Mouse (Mus musculus) MEL (cell line): ENCODE data around the gene Smap2. TPM values are rescaled to one million over a fixed set of nuclear protein-coding genes. Genes with fewer than 3 reads are reported as not detected.

Experiments used
- DNase-seq: peaks from one replicate; pipeline ENCODE4 v3.0.0; 2011; ENCODE audit warnings: low read depth, low spot score
- H3K27ac ChIP-seq: 2 replicates; pipeline ENCODE4 v1.5.1; 2012; ENCODE audit warnings: low read depth, mild to moderate bottlenecking, control low read depth, low read length, moderate library complexity; ENCODE audit not compliant: control insufficient read depth
- H3K27me3 ChIP-seq, 2 experiments: fragments of 150-350 bp in 1 of 2; sonication (generic) in 1 of 2; 2 replicates each; pipeline ENCODE4 v1.6.1; 2012; ENCODE audit warnings: low read length in 2 of 2, mild to moderate bottlenecking in 2 of 2, improper control_type of control experiment in 1 of 2, moderate library complexity in 1 of 2; ENCODE audit not compliant: insufficient read depth in 2 of 2, control insufficient read depth in 1 of 2
- H3K36me3 ChIP-seq, 2 experiments: 2 replicates each; pipeline ENCODE4 v1.6.1; 2012 to 2014; ENCODE audit warnings: low read length in 2 of 2, improper control_type of control experiment in 1 of 2, inconsistent platforms in 1 of 2, mild to moderate bottlenecking in 1 of 2; ENCODE audit not compliant: insufficient read depth in 2 of 2, control insufficient read depth in 1 of 2
- H3K4me1 ChIP-seq, 2 experiments: fragments of 150-350 bp in 1 of 2; sonication (generic) in 1 of 2; 2 replicates each; pipeline ENCODE4 v1.6.1; 2012; ENCODE audit warnings: low read length in 2 of 2, improper control_type of control experiment in 1 of 2, mild to moderate bottlenecking in 1 of 2; ENCODE audit not compliant: insufficient read depth in 2 of 2, control insufficient read depth in 1 of 2
- H3K4me3 ChIP-seq, 2 experiments: fragments of 150-350 bp in 1 of 2; sonication (generic) in 1 of 2; 2 replicates each; pipeline ENCODE4 v1.5.1; 2012; ENCODE audit warnings: low read depth in 2 of 2, low read length in 2 of 2, mild to moderate bottlenecking in 2 of 2, moderate library complexity in 2 of 2, control low read depth in 1 of 2, improper control_type of control experiment in 1 of 2; ENCODE audit not compliant: control insufficient read depth in 1 of 2, insufficient read depth in 1 of 2
- H3K79me2 ChIP-seq: 2 replicates; pipeline ENCODE4 v1.6.1; 2012; ENCODE audit warnings: mild to moderate bottlenecking, low read length, moderate library complexity; ENCODE audit not compliant: control insufficient read depth, poor library complexity, insufficient read depth
- H3K9ac ChIP-seq: 2 replicates; pipeline ENCODE4 v1.6.1; 2012; ENCODE audit warnings: low read depth, mild to moderate bottlenecking, control low read depth, low read length, moderate library complexity; ENCODE audit not compliant: control insufficient read depth, poor library complexity, severe bottlenecking
- H3K9me3 ChIP-seq: fragments of 150-350 bp; sonication (generic); replicated peaks from 2 replicates; pipeline ENCODE4 v1.6.1; 2012; ENCODE audit warnings: mild to moderate bottlenecking, low read length, improper control_type of control experiment, moderate library complexity; ENCODE audit not compliant: insufficient read depth
- CTCF ChIP-seq, 3 experiments: IDR thresholded peaks in 2 of 3; conservative IDR thresholded peaks in 1 of 3; 2 replicates each; pipeline ENCODE4 v1.5.1; 2011 to 2012; ENCODE audit warnings: low read length in 3 of 3, low read depth in 2 of 3, mild to moderate bottlenecking in 2 of 3, improper control_type of control experiment in 1 of 3, inconsistent platforms in 1 of 3, mixed read lengths in 1 of 3, moderate library complexity in 1 of 3; ENCODE audit not compliant: control insufficient read depth in 1 of 3, insufficient read depth in 1 of 3, poor library complexity in 1 of 3, severe bottlenecking in 1 of 3
- ELF1 ChIP-seq: IDR thresholded peaks from 2 replicates; pipeline ENCODE4 v1.6.1; 2014; ENCODE audit warnings: low read depth, mild to moderate bottlenecking, inconsistent platforms, low read length, improper control_type of control experiment, moderate library complexity
- GABPA ChIP-seq: IDR thresholded peaks from 2 replicates; pipeline ENCODE4 v1.6.1; 2012; ENCODE audit warnings: low read depth, mild to moderate bottlenecking, inconsistent platforms, low read length, improper control_type of control experiment, moderate library complexity
- JUND ChIP-seq: IDR thresholded peaks from 2 replicates; pipeline ENCODE4 v1.6.1; 2011; ENCODE audit warnings: low read depth, mild to moderate bottlenecking, improper control_type of control experiment, low read length
- KAT2A ChIP-seq: conservative IDR thresholded peaks from 2 replicates; pipeline ENCODE4 v1.6.1; 2012; ENCODE audit warnings: low read depth, low read length, improper control_type of control experiment, inconsistent platforms
- MYC ChIP-seq: IDR thresholded peaks from 2 replicates; pipeline ENCODE4 v1.6.1; 2011; ENCODE audit warnings: low read depth, mild to moderate bottlenecking, low read length, improper control_type of control experiment, moderate library complexity
- NELFE ChIP-seq: IDR thresholded peaks from 2 replicates; pipeline ENCODE4 v1.6.1; 2011; ENCODE audit warnings: low read depth, low read length, improper control_type of control experiment
- RCOR1 ChIP-seq: IDR thresholded peaks from 2 replicates; pipeline ENCODE4 v1.6.1; 2012; ENCODE audit warnings: low read depth, mild to moderate bottlenecking, inconsistent platforms, low read length, improper control_type of control experiment
- TAL1 ChIP-seq: IDR thresholded peaks from 2 replicates; pipeline ENCODE4 v1.6.1; 2012; ENCODE audit warnings: mild to moderate bottlenecking, inconsistent platforms, low read length, moderate library complexity, mixed read lengths
- USF1 ChIP-seq: IDR thresholded peaks from 2 replicates; pipeline ENCODE4 v1.6.1; 2014; ENCODE audit warnings: low read depth, mild to moderate bottlenecking, inconsistent platforms, low read length, improper control_type of control experiment, moderate library complexity
- USF2 ChIP-seq, 2 experiments: IDR thresholded peaks; 2 replicates each; pipeline ENCODE4 v1.6.1; 2011 to 2012; ENCODE audit warnings: improper control_type of control experiment in 2 of 2, low read length in 2 of 2, borderline replicate concordance in 1 of 2, inconsistent platforms in 1 of 2, low read depth in 1 of 2, mild to moderate bottlenecking in 1 of 2; ENCODE audit not compliant: insufficient read depth in 1 of 2
- ZC3H11A ChIP-seq: IDR thresholded peaks from 2 replicates; pipeline ENCODE4 v1.6.1; 2012; ENCODE audit warnings: low read depth, mild to moderate bottlenecking, inconsistent platforms, low read length, improper control_type of control experiment
- ZKSCAN1 ChIP-seq: IDR thresholded peaks from 2 replicates; pipeline ENCODE4 v1.6.1; 2012; ENCODE audit warnings: low read depth, mild to moderate bottlenecking, inconsistent platforms, low read length, improper control_type of control experiment, moderate library complexity
- polyA plus RNA-seq, 2 experiments: library from polyadenylated mRNA; stranded (reverse) in 1 of 2; unstranded in 1 of 2; fragments of >175 nt in 1 of 2; fragments of >200 nt in 1 of 2; gene quantifications; 2 replicates each; pipeline versions ENCODE4 v1.2.1 to v1.2.4; 2012; ENCODE audit warnings: low replicate concordance in 2 of 2, low read depth in 1 of 2; ENCODE audit not compliant: insufficient read length in 2 of 2, insufficient read depth in 1 of 2, missing spikeins in 1 of 2
- total RNA-seq: library from RNA; depleted of rRNA; stranded (reverse); fragments of 300-350 nt; gene quantifications from 2 replicates; pipeline ENCODE4 v1.2.3, GENCODE M21; 2012

The Smap2 gene
- total and polyA plus RNA-seq, 3 experiments, result 36.5 to 118 (median 83.5) TPM

DNA sequence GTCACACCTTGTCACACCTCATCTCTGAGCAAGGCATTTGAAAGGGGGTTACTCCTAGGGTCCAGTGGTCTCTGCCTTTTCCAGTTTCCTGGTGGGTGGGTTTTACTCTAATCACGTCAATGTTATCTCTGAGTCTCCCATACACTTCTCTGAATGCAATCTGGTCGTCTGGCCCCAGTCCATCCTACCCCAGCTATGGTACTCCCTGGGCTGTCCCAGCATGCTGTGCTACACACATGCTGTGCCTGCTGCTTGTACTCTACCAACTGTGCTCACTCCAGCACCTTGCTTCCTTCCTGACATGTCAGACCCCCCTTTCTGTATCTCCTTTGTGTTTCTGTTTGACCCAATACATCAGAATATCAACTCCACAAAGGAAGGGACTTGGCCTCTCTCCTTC lies 40.0 kb upstream of the Smap2 start:
- no peak overlapping the region for H3K4me3 ChIP-seq
- no peak overlapping the region for H3K9ac ChIP-seq
- DNase-seq, result no peak
- TF ChIP-seq GABPA, result no peak
- no peak for TF ChIP-seq ELF1
- TF ChIP-seq USF1, result no peak
- no peak for TF ChIP-seq TAL1
- TF ChIP-seq KAT2A, result no peak
- no peak for TF ChIP-seq JUND
- no peak for TF ChIP-seq CTCF (IDR thresholded peaks at IDR 0.05 in 2 of 3, conservative IDR thresholded peaks at IDR 0.05 in 1 of 3; ENCODE audit: control insufficient read depth in 1 of 3, insufficient read depth in 1 of 3, low read depth in 2 of 3, low read length in 3 of 3, poor library complexity in 1 of 3, severe bottlenecking in 1 of 3)
- no peak for TF ChIP-seq NELFE
- TF ChIP-seq ZKSCAN1, result no peak
- TF ChIP-seq ZC3H11A, result no peak
- no peak for TF ChIP-seq USF2 (IDR thresholded peaks at IDR 0.05; ENCODE audit: borderline replicate concordance in 1 of 2, insufficient read depth in 1 of 2, low read depth in 1 of 2, low read length in 2 of 2)
- TF ChIP-seq MYC, result no peak
- no peak for TF ChIP-seq RCOR1
- TF ChIP-seq, all 39 proteins: peak for 0
- Histone ChIP-seq H3K4me1 (peaks cover 0 to 5% of the 10 kb centered on the region in 2 experiments; a peak in 1 of 4 replicates), H3K36me3 (peaks cover 2 to 7% of the 10 kb centered on the region in 2 experiments), H3K27ac (no peak overlapping the region), H3K9me3 (no peaks in the 10 kb centered on the region), H3K27me3 (no peaks in the 10 kb centered on the region), H3K79me2 (no peaks in the 10 kb centered on the region)

DNA sequence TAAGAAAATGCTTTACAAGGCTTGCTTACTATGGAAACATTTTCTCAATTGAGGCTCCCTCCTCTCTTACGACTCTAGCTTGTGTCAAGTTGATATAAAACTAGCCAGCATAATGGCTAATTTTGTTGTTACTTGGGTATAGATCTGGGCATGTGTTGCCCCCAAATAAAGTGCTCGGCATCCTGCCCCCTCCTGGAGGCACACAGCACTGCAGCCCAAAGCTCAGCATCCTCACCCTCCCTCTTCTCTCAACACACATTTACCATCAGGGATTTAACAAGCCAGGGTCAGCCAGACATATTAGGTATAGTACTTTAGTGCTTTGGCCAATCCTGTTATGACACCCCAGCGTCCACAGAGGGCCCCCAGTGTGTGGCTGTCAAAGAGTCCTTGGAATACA lies 39.3 kb upstream of the Smap2 start:
- DNase-seq, result peak; percentile 38
- no peak overlapping the region for H3K9ac ChIP-seq
- H3K27me3 ChIP-seq, result no peaks in the 10 kb centered on the region; a peak in 1 of 4 replicates
- no peaks in the 10 kb centered on the region for H3K9me3 ChIP-seq
- TF ChIP-seq GABPA (no peak), CTCF (IDR thresholded peaks at IDR 0.05 in 2 of 3, conservative IDR thresholded peaks at IDR 0.05 in 1 of 3; ENCODE audit: control insufficient read depth in 1 of 3, insufficient read depth in 1 of 3, low read depth in 2 of 3, low read length in 3 of 3, poor library complexity in 1 of 3, severe bottlenecking in 1 of 3) (peak; percentile 63 to 82 (median 77))
- H3K79me2 ChIP-seq, result no peaks in the 10 kb centered on the region
- H3K27ac ChIP-seq, result no peak overlapping the region
- peaks cover 2 to 7% of the 10 kb centered on the region in 2 experiments for H3K36me3 ChIP-seq
- peaks cover 0 to 5% of the 10 kb centered on the region in 2 experiments; a peak in 1 of 4 replicates for H3K4me1 ChIP-seq
- no peak overlapping the region for H3K4me3 ChIP-seq
